Mouse (Mus musculus): ENCODE results near the gene Nelfa.

GRCm38 (mm10) chr5:33901278-33901677 lies 34.9 kb downstream of the Nelfa start:
- TF ChIP-seq CTCF (conservative IDR thresholded peaks at IDR 0.05; ENCODE audit: insufficient read depth, insufficient read length, low read depth, low read length) (no peak), POLR2A (IDR thresholded peaks at IDR 0.05; ENCODE audit: low read depth, low read length) (no peak)
